Mouse (Mus musculus) neural tube, embryonic 13.5 days (tissue): ENCODE data around the gene Ptprn2. TPM values are rescaled to one million over a fixed set of nuclear protein-coding genes. Genes with fewer than 3 reads are reported as not detected.
"Not testable (repeated sequence)": the region's sequence is repeated elsewhere in the genome, so short reads cannot be mapped to it uniquely, and the experiment has no call there.

Source experiments
- ATAC-seq: fragments of 200-750 bp; cut with Nextera tagmentation; 2 replicates; pipeline ENCODE4 v1.8.0; 2017; ENCODE audit warnings: low read depth, mild to moderate bottlenecking, moderate TSS enrichment, moderate library complexity
- H3K27ac ChIP-seq: fragments of 300-500 bp; sonication (generic); replicated peaks from 2 replicates; pipeline ENCODE4 v1.5.1; 2015; ENCODE audit warnings: moderate library complexity, mild to moderate bottlenecking, inconsistent platforms
- H3K27me3 ChIP-seq: fragments of 300-500 bp; sonication (generic); 2 replicates; pipeline ENCODE4 v1.6.1; 2015; ENCODE audit warnings: mild to moderate bottlenecking, inconsistent platforms
- H3K36me3 ChIP-seq: fragments of 300-500 bp; sonication (generic); 2 replicates; pipeline ENCODE4 v1.6.1; 2015; ENCODE audit warnings: mild to moderate bottlenecking, inconsistent platforms
- H3K4me1 ChIP-seq: fragments of 300-500 bp; sonication (generic); replicated peaks from 2 replicates; pipeline ENCODE4 v1.6.1; 2015; ENCODE audit warnings: inconsistent platforms
- H3K4me2 ChIP-seq: fragments of 300-500 bp; sonication (generic); 2 replicates; pipeline ENCODE4 v1.6.1; 2015; ENCODE audit warnings: inconsistent platforms, mild to moderate bottlenecking, moderate library complexity
- H3K4me3 ChIP-seq: fragments of 300-500 bp; sonication (generic); 2 replicates; pipeline ENCODE4 v1.5.1; 2015; ENCODE audit warnings: mild to moderate bottlenecking, inconsistent platforms
- H3K9ac ChIP-seq: fragments of 300-500 bp; sonication (generic); 2 replicates; pipeline ENCODE4 v1.6.1; 2015; ENCODE audit warnings: moderate library complexity, mild to moderate bottlenecking, inconsistent platforms
- H3K9me3 ChIP-seq: fragments of 300-500 bp; sonication (generic); 2 replicates; pipeline ENCODE4 v1.6.1; 2016; ENCODE audit warnings: inconsistent platforms
- WGBS: fragments of 180-500 bp; shearing (Covaris S2); methylation state at CpG from one replicate; pipeline ENCODE4 v1.1.7; 2015; 5-methylcytosine and 5-hydroxymethylcytosine counted together
- polyA plus RNA-seq: library from polyadenylated mRNA; unstranded; fragments of >200 nt; fragmentation: Nextera tagmentation; extraction: Ambion mirVana; gene quantifications from 2 replicates; pipeline ENCODE4 v1.2.1, GENCODE M21; 2015

Gene Ptprn2
- polyA plus RNA-seq, 1 experiment from 2014 or later = 10.6 TPM

- H3K9me3 ChIP-seq = no peaks in the 10 kb centered on the region
- no peak overlapping the region for H3K9ac ChIP-seq
- H3K27me3 ChIP-seq = no peaks in the 10 kb centered on the region
- H3K36me3 ChIP-seq = no peaks in the 10 kb centered on the region
- H3K4me3 ChIP-seq = no peak overlapping the region
- H3K4me1 ChIP-seq = 0 out of 2 replicates have a peak, but pooled peaks cover 3% of the 10 kb centered on the region
- 55% methylated on average over 5 of the region's 5 CpGs for WGBS
- ATAC-seq = 0 out of 2 replicates have a peak, but pooled peaks have one; percentile 44
- peak overlapping the region; percentile 64 for H3K27ac ChIP-seq
- no peak overlapping the region for H3K4me2 ChIP-seq
Measured at GRCm38 (mm10) chr12:116574720-116575119, 89.2 kb downstream of the Ptprn2 start.

DNA sequence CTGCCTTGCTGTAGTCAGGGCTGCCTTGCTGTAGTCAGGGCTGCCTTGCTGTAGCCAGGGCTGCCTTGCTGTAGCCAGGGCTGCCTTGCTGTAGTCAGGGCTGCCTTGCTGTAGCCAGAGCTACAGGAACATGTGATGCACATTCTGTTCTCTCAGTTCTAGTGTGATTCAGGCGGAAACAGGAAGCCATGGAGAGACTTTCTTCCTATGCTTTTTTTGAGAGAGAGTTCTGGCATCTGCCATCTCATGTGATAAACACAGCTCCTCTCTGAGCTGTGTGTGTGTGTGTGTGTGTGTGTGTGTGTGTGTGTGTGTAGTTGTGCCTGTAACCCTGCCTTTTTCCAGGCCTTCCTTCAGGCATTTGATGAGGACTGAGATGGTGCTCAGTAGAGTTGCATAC is 92.4 kb downstream of the Ptprn2 start:
- ATAC-seq = not testable (repeated sequence)

GRCm38 (mm10) chr12:116580827-116581544 is 95.5 kb downstream of the Ptprn2 start:
- Histone ChIP-seq H3K9me3 (no peaks in the 10 kb centered on the region), H3K4me2 (no peak overlapping the region), H3K9ac (no peak overlapping the region), H3K36me3 (no peaks in the 10 kb centered on the region), H3K27ac (0 out of 2 replicates have a peak overlapping the region, but pooled peaks have one; percentile 20), H3K4me3 (no peak overlapping the region), H3K27me3 (no peaks in the 10 kb centered on the region), H3K4me1 (peaks cover 21% of the 10 kb centered on the region)
- WGBS = 57% methylated on average over 8 of the region's 8 CpGs
- no peak for ATAC-seq

More for the DNA sequence above, 92.4 kb downstream of the Ptprn2 start:
- H3K4me2 ChIP-seq, H3K36me3 ChIP-seq, H3K27me3 ChIP-seq, H3K27ac ChIP-seq, H3K4me3 ChIP-seq, H3K9ac ChIP-seq, H3K9me3 ChIP-seq: not testable (repeated sequence)
- WGBS = 79% methylated on average over 1 of the region's 1 CpGs
- peaks cover 16% of the 10 kb centered on the region for H3K4me1 ChIP-seq

- Histone ChIP-seq H3K4me3 (no peak overlapping the region), H3K36me3 (no peaks in the 10 kb centered on the region), H3K9me3 (no peaks in the 10 kb centered on the region), H3K27ac (0 out of 2 replicates have a peak overlapping the region, but pooled peaks have one; percentile 20), H3K9ac (no peak overlapping the region), H3K4me1 (peaks cover 21% of the 10 kb centered on the region), H3K27me3 (no peaks in the 10 kb centered on the region), H3K4me2 (no peak overlapping the region)
- ATAC-seq = peak; percentile 73; the same call in 1 of the 2 replicates
Measured at GRCm38 (mm10) chr12:116581864-116582263, 96.3 kb downstream of the Ptprn2 start.

GRCm38 (mm10) chr12:116582829-116583228 is 97.3 kb downstream of the Ptprn2 start:
- H3K4me2 ChIP-seq = no peak overlapping the region
- H3K27me3 ChIP-seq = no peaks in the 10 kb centered on the region
- no peak overlapping the region for H3K27ac ChIP-seq
- H3K9me3 ChIP-seq = no peaks in the 10 kb centered on the region
- WGBS = 87% methylated on average over 4 of the region's 4 CpGs
- no peak for ATAC-seq
- no peaks in the 10 kb centered on the region for H3K36me3 ChIP-seq
- H3K9ac ChIP-seq = no peak overlapping the region
- H3K4me3 ChIP-seq = no peak overlapping the region
- H3K4me1 ChIP-seq = peaks cover 21% of the 10 kb centered on the region

DNA sequence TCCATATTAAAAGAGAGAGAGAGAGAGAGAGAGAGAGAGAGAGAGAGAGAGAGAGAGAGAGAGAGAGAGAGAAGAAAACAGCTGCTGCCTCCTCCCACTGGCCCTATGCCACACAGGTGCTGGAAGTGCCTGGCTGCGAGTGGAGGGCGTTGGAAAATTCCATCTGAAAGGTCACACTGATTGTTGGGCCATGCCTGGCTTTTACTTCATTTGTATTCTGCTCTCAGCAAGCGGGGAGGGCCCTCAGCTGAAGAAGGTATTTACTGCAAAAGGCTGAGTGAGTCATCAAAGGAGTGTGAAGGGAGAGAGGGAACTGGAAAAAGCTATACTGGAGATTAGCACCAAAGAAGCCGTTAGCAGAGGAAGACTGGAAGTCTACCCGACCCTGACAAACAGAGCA is 99.5 kb downstream of the Ptprn2 start:
- H3K27me3 ChIP-seq = no peaks in the 10 kb centered on the region
- H3K27ac ChIP-seq = peak overlapping the region; percentile 42
- no peak overlapping the region for H3K4me2 ChIP-seq
- peaks cover 21% of the 10 kb centered on the region for H3K4me1 ChIP-seq
- no peaks in the 10 kb centered on the region for H3K36me3 ChIP-seq
- H3K9ac ChIP-seq = no peak overlapping the region
- 16% methylated on average over 5 of the region's 5 CpGs for WGBS
- no peak; the same call in 1 of the 2 replicates for ATAC-seq
- no peaks in the 10 kb centered on the region for H3K9me3 ChIP-seq
- H3K4me3 ChIP-seq = no peak overlapping the region

DNA sequence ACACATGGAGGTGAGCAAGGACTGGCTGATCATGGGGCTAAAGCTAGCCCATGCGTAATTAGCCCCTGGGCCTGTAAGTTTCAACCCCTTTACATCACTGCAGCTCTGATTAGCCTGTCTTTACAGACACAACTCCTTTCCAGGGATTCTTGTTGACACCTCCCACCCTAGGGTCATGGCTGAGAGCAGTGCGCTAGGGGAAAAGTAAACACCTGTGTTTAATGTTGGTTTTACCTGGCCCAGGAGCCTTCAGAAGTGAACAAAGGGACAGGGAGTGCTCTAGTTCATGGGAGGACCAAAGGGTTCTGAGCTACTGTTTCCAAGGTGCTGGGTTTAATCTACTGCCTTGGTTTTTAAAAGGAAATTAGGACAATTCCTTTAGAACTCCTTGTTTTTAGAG is 100.6 kb downstream of the Ptprn2 start:
- WGBS = 84% methylated on average over 2 of the region's 2 CpGs
- Histone ChIP-seq H3K4me1 (peaks cover 17% of the 10 kb centered on the region), H3K9me3 (no peaks in the 10 kb centered on the region), H3K9ac (no peak overlapping the region), H3K36me3 (no peaks in the 10 kb centered on the region), H3K4me2 (no peak overlapping the region), H3K27me3 (no peaks in the 10 kb centered on the region), H3K4me3 (no peak overlapping the region), H3K27ac (no peak overlapping the region)
- ATAC-seq = no peak

DNA sequence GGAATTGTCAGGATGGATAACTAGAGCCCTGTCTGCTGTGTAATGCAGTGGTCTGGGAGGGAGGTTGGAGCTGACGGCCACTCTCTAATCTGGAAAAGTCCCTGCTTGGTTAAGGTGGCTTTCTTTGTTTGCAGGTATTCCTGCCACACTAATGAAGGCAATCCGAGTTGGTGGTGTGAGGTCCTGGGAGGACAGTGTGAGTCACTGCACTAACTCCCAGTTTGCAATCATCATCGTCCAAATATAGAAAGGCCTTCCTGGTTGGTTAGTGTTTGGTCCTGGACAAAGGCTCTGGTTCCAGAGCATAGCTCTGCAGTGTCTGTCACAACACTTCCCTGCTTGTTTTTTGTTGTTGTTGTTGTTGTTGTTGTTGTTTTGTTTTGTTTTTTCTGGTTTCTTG is 102.0 kb downstream of the Ptprn2 start:
- Histone ChIP-seq H3K9me3 (no peaks in the 10 kb centered on the region), H3K27ac (no peak overlapping the region), H3K4me2 (no peak overlapping the region), H3K4me1 (peaks cover 8% of the 10 kb centered on the region), H3K4me3 (no peak overlapping the region), H3K27me3 (no peaks in the 10 kb centered on the region), H3K9ac (no peak overlapping the region), H3K36me3 (no peaks in the 10 kb centered on the region)
- 75% methylated on average over 3 of the region's 3 CpGs for WGBS
- ATAC-seq = no peak

DNA sequence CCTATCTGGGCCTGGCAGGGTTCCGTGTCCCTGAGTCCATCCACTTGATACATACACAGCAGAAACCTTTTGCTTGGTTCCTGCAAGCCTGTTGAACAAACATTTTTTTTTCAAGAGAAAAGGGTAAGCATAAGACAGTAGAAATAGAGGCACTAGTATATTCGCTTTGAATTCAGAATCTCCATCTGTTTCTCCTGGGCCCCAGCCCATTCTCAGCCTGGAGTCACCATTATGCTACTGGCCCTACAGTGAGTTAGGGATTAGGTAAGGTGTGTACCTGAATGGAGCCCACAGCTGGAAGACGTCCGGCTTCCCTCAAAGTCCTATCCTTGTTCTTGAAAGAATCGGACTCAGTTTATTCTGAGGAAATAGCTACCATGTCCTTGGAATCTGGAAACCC is 104.6 kb downstream of the Ptprn2 start:
- H3K9me3 ChIP-seq = no peaks in the 10 kb centered on the region
- no peak overlapping the region for H3K4me2 ChIP-seq
- H3K36me3 ChIP-seq = no peaks in the 10 kb centered on the region
- H3K27ac ChIP-seq = no peak overlapping the region
- H3K4me3 ChIP-seq = no peak overlapping the region
- H3K9ac ChIP-seq = no peak overlapping the region
- H3K27me3 ChIP-seq = no peaks in the 10 kb centered on the region
- WGBS = 93% methylated on average over 5 of the region's 5 CpGs
- ATAC-seq = no peak
- H3K4me1 ChIP-seq = peaks cover 14% of the 10 kb centered on the region

GRCm38 (mm10) chr12:116594457-116594856 is 108.9 kb downstream of the Ptprn2 start:
- peak; percentile 58 for ATAC-seq
- H3K4me2 ChIP-seq = no peak overlapping the region
- WGBS = 68% methylated on average over 8 of the region's 8 CpGs
- no peaks in the 10 kb centered on the region for H3K9me3 ChIP-seq
- H3K27ac ChIP-seq = peak overlapping the region; percentile 74
- H3K36me3 ChIP-seq = no peaks in the 10 kb centered on the region
- peak overlapping the region; percentile 22; the same call in 1 of the 2 replicates for H3K9ac ChIP-seq
- no peak overlapping the region for H3K4me3 ChIP-seq
- peaks cover 35% of the 10 kb centered on the region for H3K4me1 ChIP-seq
- no peaks in the 10 kb centered on the region for H3K27me3 ChIP-seq

DNA sequence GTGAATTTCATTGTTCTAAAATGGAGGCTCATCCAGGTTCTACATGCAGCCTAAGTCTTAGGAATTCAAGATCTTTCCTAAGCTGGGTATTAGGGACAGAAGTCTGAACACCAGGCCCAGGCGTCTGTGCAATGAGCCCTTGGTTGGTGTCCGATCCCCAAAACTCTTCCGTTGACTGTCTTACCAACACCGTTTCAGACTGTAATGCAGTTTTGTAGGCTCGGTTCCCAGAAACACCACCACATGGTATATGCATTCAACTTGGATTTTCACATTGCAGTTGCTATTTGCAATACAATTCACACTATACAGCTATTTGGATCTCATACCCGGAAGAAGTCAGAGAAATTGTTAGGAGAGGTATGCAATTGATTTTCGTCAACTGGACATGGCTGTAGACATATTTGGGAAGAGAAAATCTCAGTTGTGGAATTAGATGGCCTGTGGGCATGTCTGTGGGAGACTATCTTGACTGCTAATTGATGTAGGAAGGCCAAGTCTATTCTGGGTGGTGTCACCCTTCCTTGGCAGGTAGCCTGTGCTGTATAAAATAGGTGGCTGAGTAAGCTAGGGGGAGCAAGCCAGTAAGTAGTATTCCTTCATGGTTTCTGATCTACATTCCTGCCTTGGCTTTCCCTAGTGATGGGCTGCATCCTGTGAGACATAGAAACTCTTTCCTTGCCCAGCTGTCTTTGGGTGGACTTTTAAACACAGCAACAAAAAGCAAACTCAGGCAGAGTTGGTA is 109.5 kb downstream of the Ptprn2 start:
- no peaks in the 10 kb centered on the region for H3K9me3 ChIP-seq
- H3K9ac ChIP-seq = no peak overlapping the region
- no peaks in the 10 kb centered on the region for H3K36me3 ChIP-seq
- no peaks in the 10 kb centered on the region for H3K27me3 ChIP-seq
- H3K4me1 ChIP-seq = peaks cover 41% of the 10 kb centered on the region
- H3K27ac ChIP-seq = peak overlapping the region; percentile 74
- 96% methylated on average over 7 of the region's 7 CpGs for WGBS
- H3K4me2 ChIP-seq = no peak overlapping the region
- no peak for ATAC-seq
- H3K4me3 ChIP-seq = no peak overlapping the region

- WGBS = 95% methylated on average over 4 of the region's 4 CpGs
- Histone ChIP-seq H3K9ac (no peak overlapping the region), H3K4me2 (no peak overlapping the region), H3K36me3 (no peaks in the 10 kb centered on the region), H3K4me3 (no peak overlapping the region), H3K27me3 (no peaks in the 10 kb centered on the region), H3K27ac (no peak overlapping the region), H3K4me1 (peaks cover 47% of the 10 kb centered on the region), H3K9me3 (no peaks in the 10 kb centered on the region)
- no peak for ATAC-seq
Measured at GRCm38 (mm10) chr12:116595727-116596126, 110.2 kb downstream of the Ptprn2 start.
